ENCODE assay signal across 21 mouse cellular contexts in the genomic region with DNA sequence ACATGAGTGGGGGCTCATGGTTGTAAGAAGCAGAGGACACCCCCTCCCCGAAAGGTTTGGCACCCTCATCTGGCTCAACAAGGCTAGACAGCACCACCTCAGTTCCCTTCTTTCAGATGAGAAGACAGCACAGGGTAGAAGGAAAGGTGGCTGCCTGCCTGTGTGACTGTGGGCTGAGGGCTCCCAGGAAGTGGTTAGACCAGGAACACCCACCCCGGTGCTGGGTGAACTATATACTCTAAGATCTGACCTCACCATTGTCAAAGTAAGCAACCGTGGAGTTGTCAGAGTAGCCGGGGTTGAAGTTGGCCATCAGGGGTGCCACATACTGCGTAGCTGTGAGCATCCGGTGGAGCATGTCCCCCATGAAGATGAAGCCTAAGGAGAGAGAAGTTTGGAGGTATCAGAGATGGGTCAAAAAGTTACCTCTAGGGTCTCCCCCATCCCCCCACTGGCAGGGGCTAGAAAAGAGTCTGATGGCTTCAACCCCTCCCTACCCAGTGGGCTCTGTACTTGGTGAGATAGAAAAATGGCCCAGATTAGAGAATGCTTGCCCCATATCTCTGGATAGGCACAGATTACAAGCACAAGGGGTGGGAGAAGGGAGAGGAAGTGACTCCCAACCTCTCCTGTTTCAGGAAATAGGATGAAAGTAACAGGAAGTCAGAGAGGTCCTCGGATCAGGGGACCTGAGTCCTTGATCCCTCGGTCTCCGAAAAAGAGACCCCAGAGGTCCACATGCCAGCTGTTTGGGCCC. TPM values are rescaled to one million over a fixed set of nuclear protein-coding genes. Genes with fewer than 3 reads are reported as not detected.
DNase-seq lines count a peak whose midpoint lies in the region; ATAC-seq and TF ChIP-seq lines count a peak whose summit lies in the region.
"Had no signal": no experiment of that assay in that cellular context is flagged by ENCODE, and none has a peak within 500 bp of the region (broad histone marks: within the 10 kb centered on the region; RNA-seq: fewer than 3 reads in every experiment).

No protein-coding gene starts in this region.

- DNase-seq in forebrain, embryonic 10.5 days (ENCODE audit: extremely low spot score, low spot score): no peak
- DNase-seq in CD4-positive, CD25-positive, alpha-beta regulatory T cell, adult 2 months (ENCODE audit: low read depth, low spot score): peak; percentile 69
- DNase-seq in induced T-regulatory cell, adult 2 months (ENCODE audit: low read depth): peak; percentile 86
- peak; percentile 74 for DNase-seq in thymus, postnatal 0 days (ENCODE audit: low spot score)
- DNase-seq in urinary bladder, postnatal 14 days (ENCODE audit: low spot score): no peak
- DNase-seq in cerebellum, adult 2 months: no peak
- no peak for DNase-seq in lung, postnatal 10 days
- DNase-seq: adrenal gland, postnatal 10 days; gastrocnemius, postnatal 36 days; heart, postnatal 14 days; lung, adult 2 months; lung, postnatal 36 days had no signal

- no peak overlapping the region for H3K4me2 ChIP-seq in forebrain, embryonic 13.5 days
- H3K4me2 ChIP-seq: forebrain, embryonic 12.5 days; hindbrain, embryonic 13.5 days; limb, embryonic 12.5 days; liver, embryonic 12.5 days; stomach, embryonic 15.5 days had no signal

- H3K4me3 ChIP-seq in forebrain, embryonic 10.5 days: no peak overlapping the region
- H3K4me3 ChIP-seq in forebrain, embryonic 13.5 days: no peak overlapping the region
- no peak overlapping the region for H3K4me3 ChIP-seq in cerebellum, adult 2 months (replicated peaks; ENCODE audit: insufficient read depth, low read depth, low read length)
- H3K4me3 ChIP-seq: embryonic facial prominence, embryonic 10.5 days; forebrain, embryonic 12.5 days; heart, embryonic 10.5 days; hindbrain, embryonic 13.5 days; limb, embryonic 12.5 days; liver, embryonic 12.5 days; stomach, embryonic 15.5 days had no signal

- 89% methylated on average over 9 of the region's 9 CpGs for WGBS in forebrain, embryonic 10.5 days
- WGBS in forebrain, embryonic 13.5 days: 83% methylated on average over 9 of the region's 9 CpGs
- WGBS in cerebellum, adult 2 months: 94% methylated on average over 9 of the region's 9 CpGs

- H3K9me3 ChIP-seq in forebrain, embryonic 10.5 days: no peaks in the 10 kb centered on the region
- H3K9me3 ChIP-seq in forebrain, embryonic 13.5 days (replicated peaks): no peaks in the 10 kb centered on the region
- H3K9me3 ChIP-seq: embryonic facial prominence, embryonic 10.5 days; forebrain, embryonic 12.5 days; heart, embryonic 10.5 days; hindbrain, embryonic 13.5 days; limb, embryonic 12.5 days; liver, embryonic 12.5 days; stomach, embryonic 15.5 days had no signal

- 0 out of 2 replicates have a peak overlapping the region, but pooled peaks have one; percentile 8 for H3K27ac ChIP-seq in forebrain, embryonic 10.5 days
- H3K27ac ChIP-seq in forebrain, embryonic 13.5 days: no peak overlapping the region
- H3K27ac ChIP-seq in cerebellum, adult 2 months (ENCODE audit: insufficient read depth, low read length): no peak overlapping the region
- H3K27ac ChIP-seq: embryonic facial prominence, embryonic 10.5 days; forebrain, embryonic 12.5 days; heart, embryonic 10.5 days; hindbrain, embryonic 13.5 days; limb, embryonic 12.5 days; liver, embryonic 12.5 days; stomach, embryonic 15.5 days had no signal

- H3K27me3 ChIP-seq in forebrain, embryonic 10.5 days (ENCODE audit: poor library complexity, severe bottlenecking): no peaks in the 10 kb centered on the region
- H3K27me3 ChIP-seq in forebrain, embryonic 13.5 days: no peaks in the 10 kb centered on the region
- no peaks in the 10 kb centered on the region for H3K27me3 ChIP-seq in cerebellum, adult 2 months (ENCODE audit: control insufficient read depth, insufficient read depth, low read length)
- H3K27me3 ChIP-seq: forebrain, embryonic 12.5 days; hindbrain, embryonic 13.5 days; limb, embryonic 12.5 days; liver, embryonic 12.5 days; stomach, embryonic 15.5 days had no signal

- H3K36me3 ChIP-seq in forebrain, embryonic 10.5 days (replicated peaks): no peaks in the 10 kb centered on the region
- H3K36me3 ChIP-seq in forebrain, embryonic 13.5 days (ENCODE audit: poor library complexity, severe bottlenecking): no peaks in the 10 kb centered on the region
- H3K36me3 ChIP-seq: embryonic facial prominence, embryonic 10.5 days; forebrain, embryonic 12.5 days; heart, embryonic 10.5 days; hindbrain, embryonic 13.5 days; limb, embryonic 12.5 days; liver, embryonic 12.5 days; stomach, embryonic 15.5 days had no signal

- no peak for ATAC-seq in forebrain, embryonic 13.5 days
- ATAC-seq: intestine, embryonic 16.5 days; liver, embryonic 12.5 days had no signal

- no peak for TF ChIP-seq CTCF in cerebellum, adult 2 months (IDR thresholded peaks at IDR 0.05; ENCODE audit: borderline replicate concordance, insufficient read depth, low read depth, low read length)

- TF ChIP-seq POLR2A in cerebellum, adult 2 months (IDR thresholded peaks at IDR 0.05; ENCODE audit: borderline replicate concordance, insufficient read depth, low read length): no peak

- H3K9ac ChIP-seq in forebrain, embryonic 13.5 days: no peak overlapping the region
- H3K9ac ChIP-seq: hindbrain, embryonic 13.5 days; limb, embryonic 12.5 days; stomach, embryonic 15.5 days had no signal

- H3K4me1 ChIP-seq in forebrain, embryonic 10.5 days: peaks cover 37% of the 10 kb centered on the region
- H3K4me1 ChIP-seq in forebrain, embryonic 13.5 days: peaks cover 28% of the 10 kb centered on the region
- H3K4me1 ChIP-seq in cerebellum, adult 2 months (ENCODE audit: control insufficient read depth, insufficient read depth, low read length): peaks cover 21% of the 10 kb centered on the region
- H3K4me1 ChIP-seq: limb, embryonic 12.5 days; stomach, embryonic 15.5 days had no signal

RNA-seq across cellular contexts. Expression of a gene that starts 30.9 kb away (rescaled TPM):
- 0.11 and 0.16 TPM in 2 replicates for polyA plus RNA-seq in forebrain, embryonic 10.5 days (2016; fragmentation: Nextera tagmentation; extraction: Ambion mirVana)
- polyA plus RNA-seq in forebrain, embryonic 13.5 days (2015; fragmentation: Nextera tagmentation; extraction: Ambion mirVana): 0.14 and 0.34 TPM in 2 replicates
- polyA plus RNA-seq in thymus, postnatal 0 days (2015; fragmentation: Nextera tagmentation; extraction: Ambion mirVana): 36.6 and 42.0 TPM in 2 replicates
- 46.2 and 51.5 TPM in 2 replicates for polyA plus RNA-seq in cerebellum, adult 2 months (2012; rRNA removed)
- polyA plus RNA-seq: heart, embryonic 10.5 days; limb, embryonic 12.5 days had no signal

RNA-seq across cellular contexts. Expression of a gene that starts 40.7 kb away (rescaled TPM):
- 15.2 and 17.6 TPM in 2 replicates for polyA plus RNA-seq in forebrain, embryonic 10.5 days (2016; fragmentation: Nextera tagmentation; extraction: Ambion mirVana)
- 8.4 and 11.0 TPM in 2 replicates for polyA plus RNA-seq in forebrain, embryonic 13.5 days (2015; fragmentation: Nextera tagmentation; extraction: Ambion mirVana)
- polyA plus RNA-seq in thymus, postnatal 0 days (2015; fragmentation: Nextera tagmentation; extraction: Ambion mirVana): 201 and 211 TPM in 2 replicates
- 2.0 and 2.2 TPM in 2 replicates for polyA plus RNA-seq in cerebellum, adult 2 months (2012; rRNA removed)

Comparison
In these comparisons a context has a peak if more than half of its experiments do, and no peak if none do; other contexts are left out.
1. DNase-seq: peak in CD4-positive, CD25-positive, alpha-beta regulatory T cell, adult 2 months (single experiment), induced T-regulatory cell, adult 2 months (single experiment) and thymus, postnatal 0 days (single experiment); none in forebrain, embryonic 10.5 days (single experiment), urinary bladder, postnatal 14 days (single experiment), cerebellum, adult 2 months (0 of 2) and lung, postnatal 10 days (single experiment).
2. RNA of a gene that starts 30.9 kb away (polyA plus RNA-seq): 46.2 to 51.5 TPM in cerebellum, adult 2 months and 36.6 to 42.0 TPM in thymus, postnatal 0 days; 0.14 to 0.34 TPM in forebrain, embryonic 13.5 days and 0.11 to 0.16 TPM in forebrain, embryonic 10.5 days; every median in the first group is over 10 times any median in the second.
3. RNA of a gene that starts 40.7 kb away (polyA plus RNA-seq): 201 to 211 TPM in thymus, postnatal 0 days; 15.2 to 17.6 TPM in forebrain, embryonic 10.5 days, 8.4 to 11.0 TPM in forebrain, embryonic 13.5 days and 2.0 to 2.2 TPM in cerebellum, adult 2 months; every median in the first group is over 10 times any median in the second.